Mouse (Mus musculus) limb, embryonic 11.5 days (tissue): ENCODE data around the gene Hfm1. TPM values are rescaled to one million over a fixed set of nuclear protein-coding genes. Genes with fewer than 3 reads are reported as not detected.

Experiments
- ATAC-seq: fragments of 200-750 bp; cut with Nextera tagmentation; 2 replicates; pipeline ENCODE4 v1.8.0; 2017; ENCODE audit warnings: low read depth; ENCODE audit not compliant: insufficient number of reproducible peaks, low FRiP score, low TSS enrichment
- DNase-seq: peaks from one replicate; pipeline ENCODE4 v3.0.0-alpha.2; 2015; ENCODE audit warnings: low spot score
- H3K27ac ChIP-seq: fragments of 300-500 bp; sonication (generic); replicated peaks from 2 replicates; pipeline ENCODE4 v1.5.1; 2014; ENCODE audit warnings: low read depth, mild to moderate bottlenecking, low read length
- H3K27me3 ChIP-seq: fragments of 300-500 bp; sonication (generic); 2 replicates; pipeline ENCODE4 v1.6.1; 2014; ENCODE audit warnings: mild to moderate bottlenecking, low read length, mixed read lengths; ENCODE audit not compliant: control insufficient read depth, insufficient read depth
- H3K36me3 ChIP-seq: fragments of 300-500 bp; sonication (generic); 2 replicates; pipeline ENCODE4 v1.6.1; 2014; ENCODE audit warnings: mild to moderate bottlenecking, low read length, moderate library complexity, mixed read lengths; ENCODE audit not compliant: control insufficient read depth, insufficient read depth
- H3K4me1 ChIP-seq: fragments of 300-500 bp; sonication (generic); 2 replicates; pipeline ENCODE4 v1.6.1; 2014; ENCODE audit warnings: low read length, mixed read lengths; ENCODE audit not compliant: control insufficient read depth, insufficient read depth
- H3K4me2 ChIP-seq: fragments of 300-500 bp; sonication (generic); 2 replicates; pipeline ENCODE4 v1.6.1; 2014; ENCODE audit warnings: low read depth, mild to moderate bottlenecking, moderate library complexity; ENCODE audit not compliant: severe bottlenecking
- H3K4me3 ChIP-seq: fragments of 300-500 bp; sonication (generic); 2 replicates; pipeline ENCODE4 v1.5.1; 2014; ENCODE audit warnings: low read depth, low read length
- H3K9ac ChIP-seq: fragments of 300-500 bp; sonication (generic); 2 replicates; pipeline ENCODE4 v1.6.1; 2014; ENCODE audit warnings: mild to moderate bottlenecking, low read length
- H3K9me3 ChIP-seq: fragments of 300-500 bp; sonication (generic); 2 replicates; pipeline ENCODE4 v1.6.1; 2016; ENCODE audit warnings: low read length; ENCODE audit not compliant: control insufficient read depth
- WGBS: fragments of 180-500 bp; shearing (Covaris S2); extraction: QIAGEN DNeasy Blood & Tissue Kit; methylation state at CpG from one replicate; pipeline ENCODE4 v1.1.7; 2014; 5-methylcytosine and 5-hydroxymethylcytosine counted together
- polyA plus RNA-seq: library from polyadenylated mRNA; unstranded; fragments of >200 nt; fragmentation: Nextera tagmentation; extraction: Ambion mirVana; gene quantifications from 2 replicates; pipeline ENCODE4 v1.2.1, GENCODE M21; 2014

Hfm1 gene
- polyA plus RNA-seq, 1 experiment from 2014 or later, result 4.1 TPM

DNA sequence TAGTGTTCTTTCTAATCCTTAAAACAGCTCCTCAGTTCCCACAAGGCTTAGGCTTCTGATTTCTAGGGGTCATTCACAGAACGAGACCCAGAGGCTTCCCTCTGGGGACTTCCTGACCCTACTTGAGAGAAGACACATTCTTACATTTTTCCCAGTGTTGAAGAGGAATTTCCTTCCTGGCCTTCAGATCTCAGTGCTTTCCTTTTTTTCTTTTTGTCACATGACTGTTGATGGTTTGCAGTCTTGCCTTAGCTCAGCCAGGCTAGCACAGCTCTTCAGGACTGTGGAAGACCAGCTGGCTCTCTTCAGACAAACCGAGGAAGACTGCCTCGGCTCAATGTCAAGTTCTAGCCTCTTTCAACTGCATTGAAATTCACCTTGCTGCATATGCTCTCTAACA is 30.3 kb upstream of the Hfm1 start:
- H3K4me2 ChIP-seq, result no peak overlapping the region
- peaks cover 2% of the 10 kb centered on the region; the same call in 1 of the 2 replicates for H3K9me3 ChIP-seq
- H3K4me1 ChIP-seq, result no peaks in the 10 kb centered on the region
- no peak overlapping the region for H3K9ac ChIP-seq
- no peak for DNase-seq
- H3K27me3 ChIP-seq, result no peaks in the 10 kb centered on the region
- H3K4me3 ChIP-seq, result no peak overlapping the region
- H3K27ac ChIP-seq, result no peak overlapping the region
- no peaks in the 10 kb centered on the region for H3K36me3 ChIP-seq
- no peak for ATAC-seq
- WGBS, result 78% methylated on average over 3 of the region's 3 CpGs

DNA sequence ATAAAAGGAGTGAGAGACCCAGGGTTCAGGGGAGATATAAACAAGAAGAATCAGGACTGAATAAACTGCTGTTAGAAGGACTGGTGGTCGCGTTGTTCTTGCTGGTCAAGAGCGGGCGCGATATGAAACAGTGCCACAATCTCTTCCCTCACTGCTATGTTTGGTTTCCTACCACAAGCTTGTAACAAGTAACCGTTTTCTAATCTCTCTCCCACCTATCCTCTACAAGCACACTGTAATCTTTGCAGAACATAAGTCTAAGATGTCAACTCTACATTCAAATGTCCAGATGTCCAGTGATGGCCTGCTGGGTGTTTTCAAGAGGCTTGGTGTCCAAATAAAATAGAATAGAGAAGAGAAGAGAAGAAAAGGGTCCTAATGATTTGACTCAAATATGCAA is 22.6 kb upstream of the Hfm1 start:
- no peak for ATAC-seq
- 81% methylated on average over 6 of the region's 6 CpGs for WGBS
- no peak overlapping the region for H3K4me2 ChIP-seq

DNA sequence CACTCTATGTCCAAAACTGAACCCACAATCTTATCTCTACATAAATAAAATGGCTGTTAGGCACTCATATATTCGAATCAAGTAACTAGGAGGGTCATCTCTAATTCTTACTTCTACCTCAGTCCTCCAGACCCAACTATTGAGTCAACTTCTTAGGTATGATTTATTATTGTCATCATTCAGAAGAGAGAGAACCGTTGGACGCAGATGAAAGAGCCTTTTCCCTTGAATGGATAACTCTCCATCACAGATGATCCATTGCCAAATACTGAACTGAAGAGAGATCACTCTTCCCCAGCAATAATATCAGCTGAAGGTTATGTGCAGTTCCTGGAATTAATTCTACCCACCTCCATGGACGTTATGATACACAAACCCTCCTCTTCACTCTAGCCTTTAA is 20.2 kb upstream of the Hfm1 start:
- no peak for ATAC-seq
- no peak overlapping the region for H3K27ac ChIP-seq
- no peak overlapping the region for H3K9ac ChIP-seq
- no peaks in the 10 kb centered on the region for H3K27me3 ChIP-seq
- H3K36me3 ChIP-seq, result no peaks in the 10 kb centered on the region
- H3K4me2 ChIP-seq, result no peak overlapping the region
- no peaks in the 10 kb centered on the region for H3K9me3 ChIP-seq
- 81% methylated on average over 4 of the region's 4 CpGs for WGBS
- DNase-seq, result no peak
- H3K4me1 ChIP-seq, result no peaks in the 10 kb centered on the region
- H3K4me3 ChIP-seq, result no peak overlapping the region

More for the DNA sequence above, 22.6 kb upstream of the Hfm1 start:
- Histone ChIP-seq H3K27ac (no peak overlapping the region), H3K4me1 (no peaks in the 10 kb centered on the region), H3K27me3 (no peaks in the 10 kb centered on the region), H3K36me3 (no peaks in the 10 kb centered on the region), H3K9ac (no peak overlapping the region), H3K4me3 (no peak overlapping the region), H3K9me3 (no peaks in the 10 kb centered on the region)
- DNase-seq, result no peak

GRCm38 (mm10) chr5:106927996-106928395 is 1.9 kb upstream of the Hfm1 start:
- no peak overlapping the region for H3K4me3 ChIP-seq
- H3K27ac ChIP-seq, result no peak overlapping the region
- no peaks in the 10 kb centered on the region for H3K9me3 ChIP-seq
- no peak overlapping the region for H3K4me2 ChIP-seq
- no peaks in the 10 kb centered on the region for H3K27me3 ChIP-seq
- no peak for ATAC-seq
- WGBS, result 70% methylated on average over 4 of the region's 4 CpGs
- no peaks in the 10 kb centered on the region for H3K4me1 ChIP-seq
- H3K36me3 ChIP-seq, result no peaks in the 10 kb centered on the region
- DNase-seq, result no peak
- H3K9ac ChIP-seq, result no peak overlapping the region

DNA sequence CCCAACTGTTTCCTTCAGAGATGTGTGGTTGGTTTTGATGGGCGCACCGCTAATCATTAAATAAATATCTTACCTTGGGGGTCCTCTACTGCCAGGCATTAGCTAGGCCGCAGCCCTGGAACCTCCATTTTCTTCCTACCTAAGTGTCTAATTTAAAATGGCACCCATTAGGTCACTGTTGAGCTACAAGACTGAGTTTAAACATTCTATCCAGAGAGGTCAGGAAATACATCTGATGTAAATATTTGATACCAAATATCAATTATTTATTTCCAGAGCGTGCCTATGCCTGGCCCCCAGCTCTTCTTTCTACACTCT is 207 bp upstream of the Hfm1 start:
- 31% methylated on average over 4 of the region's 4 CpGs for WGBS
- ATAC-seq (no peak; the same call in 1 of the 2 replicates), DNase-seq (no peak)
- Histone ChIP-seq H3K4me3 (peak overlapping the region; percentile 71), H3K27ac (no peak overlapping the region), H3K9me3 (no peaks in the 10 kb centered on the region), H3K9ac (peak overlapping the region; percentile 78), H3K27me3 (no peaks in the 10 kb centered on the region), H3K4me1 (no peaks in the 10 kb centered on the region), H3K36me3 (no peaks in the 10 kb centered on the region), H3K4me2 (peak overlapping the region; percentile 64)

- no peaks in the 10 kb centered on the region for H3K36me3 ChIP-seq
- H3K9me3 ChIP-seq, result no peaks in the 10 kb centered on the region
- H3K27me3 ChIP-seq, result no peaks in the 10 kb centered on the region
- no peak overlapping the region for H3K4me2 ChIP-seq
- ATAC-seq, result no peak
- H3K4me1 ChIP-seq, result no peaks in the 10 kb centered on the region
- no peak for DNase-seq
- H3K27ac ChIP-seq, result no peak overlapping the region
- no peak overlapping the region for H3K4me3 ChIP-seq
- no peak overlapping the region for H3K9ac ChIP-seq
Observed at GRCm38 (mm10) chr5:106919315-106919714, 6.8 kb downstream of the Hfm1 start.

GRCm38 (mm10) chr5:106896879-106897278 is 29.2 kb downstream of the Hfm1 start:
- no peak for ATAC-seq

GRCm38 (mm10) chr5:106891773-106892172 is 34.3 kb downstream of the Hfm1 start:
- no peaks in the 10 kb centered on the region for H3K27me3 ChIP-seq
- H3K27ac ChIP-seq, result no peak overlapping the region
- H3K4me3 ChIP-seq, result no peak overlapping the region
- no peak overlapping the region; the same call in 1 of the 2 replicates for H3K9ac ChIP-seq
- WGBS, result 26% methylated on average over 5 of the region's 5 CpGs
- no peak for ATAC-seq
- no peak overlapping the region for H3K4me2 ChIP-seq
- no peak for DNase-seq
- no peaks in the 10 kb centered on the region for H3K36me3 ChIP-seq
- no peaks in the 10 kb centered on the region for H3K9me3 ChIP-seq
- no peaks in the 10 kb centered on the region for H3K4me1 ChIP-seq

More at GRCm38 (mm10) chr5:106896879-106897278, 29.2 kb downstream of the Hfm1 start:
- Histone ChIP-seq H3K27ac (no peak overlapping the region), H3K4me1 (no peaks in the 10 kb centered on the region), H3K36me3 (no peaks in the 10 kb centered on the region), H3K27me3 (no peaks in the 10 kb centered on the region), H3K4me2 (no peak overlapping the region), H3K4me3 (no peak overlapping the region), H3K9me3 (no peaks in the 10 kb centered on the region), H3K9ac (no peak overlapping the region)
- 74% methylated on average over 2 of the region's 2 CpGs for WGBS
- no peak for DNase-seq

GRCm38 (mm10) chr5:106887303-106888071 is 38.6 kb downstream of the Hfm1 start:
- Histone ChIP-seq H3K27ac (no peak overlapping the region), H3K9ac (no peak overlapping the region), H3K4me1 (no peaks in the 10 kb centered on the region), H3K36me3 (no peaks in the 10 kb centered on the region), H3K9me3 (no peaks in the 10 kb centered on the region), H3K27me3 (no peaks in the 10 kb centered on the region), H3K4me2 (no peak overlapping the region), H3K4me3 (no peak overlapping the region)
- ATAC-seq (no peak), DNase-seq (no peak)
- 77% methylated on average over 1 of the region's 1 CpGs for WGBS
